Comparison of ENCODE assay signal across 8 mouse cellular contexts in the genomic region with DNA sequence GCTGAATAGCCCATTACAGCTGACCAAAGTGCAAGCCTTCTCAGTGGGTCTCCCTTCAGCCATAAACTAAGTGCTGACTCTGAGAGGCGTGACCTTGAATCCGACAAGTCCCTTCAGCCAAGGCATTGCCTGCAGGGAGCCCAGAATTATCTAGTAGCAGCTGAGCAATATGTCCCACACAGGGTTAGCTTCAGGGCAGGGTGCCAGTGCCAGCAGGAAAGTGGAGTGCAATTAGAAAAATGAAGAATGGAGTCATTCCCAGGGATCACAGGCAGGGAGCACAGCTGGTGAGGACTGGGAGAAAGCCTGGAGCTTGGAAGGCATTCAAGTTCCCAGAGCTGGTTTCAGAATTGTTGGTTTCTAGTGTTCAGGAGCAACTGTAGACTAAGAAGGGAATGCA.
A peak's percentile ranks its signal among the peaks of the same experiment; 100 is the strongest.
DNase-seq lines count a peak whose midpoint lies in the region; ATAC-seq lines count a peak whose summit lies in the region.

No protein-coding gene starts in this region.

- no peak overlapping the region for H3K4me2 ChIP-seq in intestine, embryonic 15.5 days (replicated peaks)
- no peak overlapping the region for H3K4me2 ChIP-seq in intestine, embryonic 16.5 days (ENCODE audit: low read depth, low read length)

- no peaks in the 10 kb centered on the region for H3K9me3 ChIP-seq in intestine, embryonic 15.5 days
- H3K9me3 ChIP-seq in intestine, embryonic 16.5 days (ENCODE audit: control insufficient read depth, low read length): no peaks in the 10 kb centered on the region

- H3K27me3 ChIP-seq in intestine, embryonic 15.5 days (replicated peaks): no peaks in the 10 kb centered on the region
- H3K27me3 ChIP-seq in intestine, embryonic 16.5 days (replicated peaks; ENCODE audit: control insufficient read depth, insufficient read depth, low read length): no peaks in the 10 kb centered on the region

- ATAC-seq in intestine, embryonic 15.5 days: 0 out of 2 replicates have a peak, but pooled peaks have one; percentile 23
- no peak for ATAC-seq in intestine, embryonic 16.5 days

- no peaks in the 10 kb centered on the region for H3K4me1 ChIP-seq in intestine, embryonic 15.5 days (replicated peaks)
- H3K4me1 ChIP-seq in intestine, embryonic 16.5 days (ENCODE audit: control insufficient read depth, insufficient read depth, low read length): no peaks in the 10 kb centered on the region

- no peaks in the 10 kb centered on the region for H3K36me3 ChIP-seq in intestine, embryonic 15.5 days
- H3K36me3 ChIP-seq in intestine, embryonic 16.5 days (ENCODE audit: control insufficient read depth, insufficient read depth, low read length): no peaks in the 10 kb centered on the region; the same call in 1 of the 2 replicates

- no peak overlapping the region for H3K4me3 ChIP-seq in intestine, embryonic 15.5 days (replicated peaks)
- no peak overlapping the region for H3K4me3 ChIP-seq in intestine, embryonic 16.5 days (ENCODE audit: low read length)

- no peak overlapping the region for H3K27ac ChIP-seq in intestine, embryonic 15.5 days
- H3K27ac ChIP-seq in intestine, embryonic 16.5 days (ENCODE audit: low read length): no peak overlapping the region

- 50% methylated on average over 2 of the region's 2 CpGs for WGBS in intestine, embryonic 15.5 days
- WGBS in intestine, embryonic 16.5 days: 57% methylated on average over 2 of the region's 2 CpGs

- DNase-seq in cerebellum, adult 11 months: peak; percentile 44
- DNase-seq in frontal cortex, postnatal 36 days (ENCODE audit: low spot score in 2 of 2): peak; percentile 33 to 66
- peak; percentile 73 to 79 for DNase-seq in layer of hippocampus, postnatal 36 days
- peak; percentile 42 for DNase-seq in ovary, postnatal 36 days (ENCODE audit: low spot score)
- DNase-seq in c-Kit-positive CD71-positive TER-119-positive erythroid progenitor cells, embryonic 14.5 days (ENCODE audit: low spot score): no peak
- no peak for DNase-seq in thymus, postnatal 10 days (ENCODE audit: low spot score in 2 of 2)

- H3K9ac ChIP-seq in intestine, embryonic 15.5 days: no peak overlapping the region
- no peak overlapping the region for H3K9ac ChIP-seq in intestine, embryonic 16.5 days (ENCODE audit: low read depth, low read length)

Comparison
In these comparisons a context has a peak if more than half of its experiments do, and no peak if none do; other contexts are left out.
1. DNase-seq: peak in cerebellum, adult 11 months (single experiment), frontal cortex, postnatal 36 days (2 of 2), layer of hippocampus, postnatal 36 days (2 of 2) and ovary, postnatal 36 days (single experiment); none in c-Kit-positive CD71-positive TER-119-positive erythroid progenitor cells, embryonic 14.5 days (single experiment) and thymus, postnatal 10 days (0 of 2).